Mouse (Mus musculus) embryo, embryonic 10.5 days (tissue): Measurements from ENCODE around the gene Adgrl2.

Source experiments
- DNase-seq: peaks from one replicate; pipeline ENCODE4 v3.0.0-alpha.2; 2015; ENCODE audit warnings: low spot score

The Adgrl2 gene

GRCm38 (mm10) chr3:148921966-148922587 lies 68.3 kb downstream of the Adgrl2 start:
- no peak for DNase-seq

- DNase-seq = peak; percentile 28
Measured at GRCm38 (mm10) chr3:148920881-148921280, 69.5 kb downstream of the Adgrl2 start.

- DNase-seq = no peak
Measured at GRCm38 (mm10) chr3:148918425-148918824, 71.9 kb downstream of the Adgrl2 start.

GRCm38 (mm10) chr3:148917837-148918236 lies 72.5 kb downstream of the Adgrl2 start:
- DNase-seq = no peak

- DNase-seq = no peak
Measured at GRCm38 (mm10) chr3:148916226-148916625, 74.1 kb downstream of the Adgrl2 start.

- DNase-seq = no peak
Measured at GRCm38 (mm10) chr3:148912944-148913684, 77.2 kb downstream of the Adgrl2 start.

GRCm38 (mm10) chr3:148912536-148912935 lies 77.8 kb downstream of the Adgrl2 start:
- no peak for DNase-seq

GRCm38 (mm10) chr3:148907873-148908272 lies 82.5 kb downstream of the Adgrl2 start:
- no peak for DNase-seq

GRCm38 (mm10) chr3:148907024-148907778 lies 83.2 kb downstream of the Adgrl2 start:
- no peak for DNase-seq

GRCm38 (mm10) chr3:148905906-148906779 lies 84.2 kb downstream of the Adgrl2 start:
- DNase-seq = no peak

GRCm38 (mm10) chr3:148905435-148905834 lies 84.9 kb downstream of the Adgrl2 start:
- no peak for DNase-seq

- DNase-seq = no peak
Measured at GRCm38 (mm10) chr3:148899857-148900256, 90.5 kb downstream of the Adgrl2 start.

- DNase-seq = no peak
Measured at GRCm38 (mm10) chr3:148899416-148899815, 90.9 kb downstream of the Adgrl2 start.

GRCm38 (mm10) chr3:148898535-148899250 lies 91.7 kb downstream of the Adgrl2 start:
- DNase-seq = no peak

- peak; percentile 28 for DNase-seq
Measured at GRCm38 (mm10) chr3:148896281-148896680, 94.1 kb downstream of the Adgrl2 start.

- DNase-seq = no peak
Measured at GRCm38 (mm10) chr3:148895396-148896109, 94.8 kb downstream of the Adgrl2 start.

GRCm38 (mm10) chr3:148894867-148895266 lies 95.5 kb downstream of the Adgrl2 start:
- DNase-seq = no peak

- no peak for DNase-seq
Measured at GRCm38 (mm10) chr3:148887902-148888301, 102.5 kb downstream of the Adgrl2 start.

- DNase-seq = no peak
Measured at GRCm38 (mm10) chr3:148886956-148887355, 103.4 kb downstream of the Adgrl2 start.

GRCm38 (mm10) chr3:148885980-148886668 lies 104.2 kb downstream of the Adgrl2 start:
- DNase-seq = no peak
